Mouse (Mus musculus): ENCODE results near the gene Ghdc.

GRCm38 (mm10) chr11:100781763-100782475 is 11.2 kb upstream of the Ghdc start:
- TF ChIP-seq CTCF (IDR thresholded peaks at IDR 0.05; ENCODE audit: control insufficient read depth, insufficient read depth, low read length): no peak
- TF ChIP-seq POLR2A (IDR thresholded peaks at IDR 0.05; ENCODE audit: borderline replicate concordance, control insufficient read depth, low read depth, low read length): no peak

Measured in bone marrow, adult 2 months (tissue).